Comparison of ENCODE assay signal across 14 mouse cellular contexts in the genomic region with DNA sequence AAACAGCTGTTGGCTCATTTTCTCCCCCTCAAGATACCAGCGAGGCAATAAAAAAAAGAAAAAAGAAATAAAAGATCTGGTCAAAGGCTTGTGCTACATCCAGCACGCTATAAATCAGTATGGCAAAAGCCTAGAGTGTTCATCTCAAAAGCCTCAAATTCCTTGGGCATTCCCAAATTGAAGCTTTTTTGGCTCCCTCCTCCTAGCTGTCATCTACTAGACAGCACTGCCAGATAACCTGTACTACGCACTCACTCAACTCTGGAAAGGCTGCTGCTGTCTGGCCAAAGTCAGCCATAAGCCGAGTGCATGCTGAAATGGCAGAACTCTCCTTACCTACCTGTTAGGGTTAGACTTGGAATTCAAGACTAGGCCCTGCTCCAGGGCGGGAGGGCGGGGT. TPM values are rescaled to one million over a fixed set of nuclear protein-coding genes. Genes with fewer than 3 reads are reported as not detected.
DNase-seq lines count a peak whose midpoint lies in the region; ATAC-seq and TF ChIP-seq lines count a peak whose summit lies in the region.
"Had no signal": no experiment of that assay in that cellular context is flagged by ENCODE, and none has a peak within 500 bp of the region (broad histone marks: within the 10 kb centered on the region; RNA-seq: fewer than 3 reads in every experiment).

No protein-coding gene starts in this region.

- ATAC-seq in heart, embryonic 13.5 days (ENCODE audit: extremely low read depth, insufficient number of reproducible peaks, low FRiP score, low TSS enrichment) = no peak
- ATAC-seq in lung, embryonic 15.5 days (ENCODE audit: borderline replicate concordance, extremely low read depth, low FRiP score, low TSS enrichment) = peak; percentile 15; the same call in 1 of the 2 replicates
- ATAC-seq in stomach, embryonic 15.5 days (ENCODE audit: insufficient read depth, low FRiP score, low read depth) = no peak
- no peak for ATAC-seq in erythroblast, adult 5-6 weeks (replicated peaks; ENCODE audit: low FRiP score, poor library complexity, severe bottlenecking)
- ATAC-seq: activated CD4-positive, CD25-positive, alpha-beta regulatory T cell, adult 4 months; hindbrain, embryonic 16.5 days had no signal

- peak overlapping the region; percentile 96 for H3K4me2 ChIP-seq in heart, embryonic 13.5 days
- H3K4me2 ChIP-seq in lung, embryonic 15.5 days = no peak overlapping the region
- H3K4me2 ChIP-seq in stomach, embryonic 15.5 days = no peak overlapping the region
- H3K4me2 ChIP-seq: midbrain, embryonic 11.5 days had no signal

- H3K36me3 ChIP-seq in heart, embryonic 13.5 days = peaks cover 21% of the 10 kb centered on the region
- no peaks in the 10 kb centered on the region for H3K36me3 ChIP-seq in lung, embryonic 15.5 days
- no peaks in the 10 kb centered on the region for H3K36me3 ChIP-seq in liver, adult 2 months (ENCODE audit: control insufficient read depth, insufficient read depth, low read length)
- no peaks in the 10 kb centered on the region for H3K36me3 ChIP-seq in stomach, embryonic 15.5 days

- H3K27me3 ChIP-seq in heart, embryonic 13.5 days (replicated peaks) = no peaks in the 10 kb centered on the region
- no peaks in the 10 kb centered on the region for H3K27me3 ChIP-seq in lung, embryonic 15.5 days
- no peaks in the 10 kb centered on the region for H3K27me3 ChIP-seq in liver, adult 2 months (ENCODE audit: control insufficient read depth, insufficient read depth, low read length)
- H3K27me3 ChIP-seq in stomach, embryonic 15.5 days (replicated peaks) = no peaks in the 10 kb centered on the region

- no peaks in the 10 kb centered on the region for H3K9me3 ChIP-seq in heart, embryonic 13.5 days
- H3K9me3 ChIP-seq in lung, embryonic 15.5 days = no peaks in the 10 kb centered on the region
- H3K9me3 ChIP-seq in stomach, embryonic 15.5 days = no peaks in the 10 kb centered on the region

- TF ChIP-seq CTCF in liver, adult 2 months (IDR thresholded peaks at IDR 0.05; ENCODE audit: low read depth, low read length) = no peak

- no peak for TF ChIP-seq POLR2A in liver, adult 2 months (IDR thresholded peaks at IDR 0.05; ENCODE audit: extremely low read depth, insufficient read depth, low read length)

- H3K4me1 ChIP-seq in heart, embryonic 13.5 days = peaks cover 90% of the 10 kb centered on the region
- peaks cover 86% of the 10 kb centered on the region for H3K4me1 ChIP-seq in lung, embryonic 15.5 days
- H3K4me1 ChIP-seq in liver, adult 2 months (ENCODE audit: control insufficient read depth, insufficient read depth, low read length) = peaks cover 49% of the 10 kb centered on the region
- H3K4me1 ChIP-seq in stomach, embryonic 15.5 days = peaks cover 60% of the 10 kb centered on the region

- no peak for DNase-seq in heart, adult 11 months
- DNase-seq in lung, postnatal 25 days (ENCODE audit: low spot score) = no peak
- peak; percentile 84 for DNase-seq in liver, adult 2 months (ENCODE audit: extremely low read depth, low read depth, low spot score)
- DNase-seq in adrenal gland, adult 18-20 months (ENCODE audit: low spot score in 2 of 2) = no peak
- DNase-seq: B cell, adult 2 months; cerebellum, adult 8-10 months; kidney, postnatal 10 days had no signal

- peaks cover 55% of the 10 kb centered on the region for H3K79me2 ChIP-seq in liver, adult 2 months (ENCODE audit: control insufficient read depth, insufficient read depth, low read length)

- no peak overlapping the region for H3K4me3 ChIP-seq in heart, embryonic 13.5 days
- no peak overlapping the region for H3K4me3 ChIP-seq in lung, embryonic 15.5 days
- H3K4me3 ChIP-seq in liver, adult 2 months (ENCODE audit: insufficient read depth, low read depth, low read length) = no peak overlapping the region
- H3K4me3 ChIP-seq in stomach, embryonic 15.5 days (replicated peaks) = no peak overlapping the region

- 48% methylated on average over 6 of the region's 6 CpGs for WGBS in heart, embryonic 13.5 days
- 42% methylated on average over 6 of the region's 6 CpGs for WGBS in lung, embryonic 15.5 days
- 50% methylated on average over 6 of the region's 6 CpGs for WGBS in liver, adult 2 months
- 69% methylated on average over 6 of the region's 6 CpGs for WGBS in stomach, embryonic 15.5 days

- H3K27ac ChIP-seq in heart, embryonic 13.5 days (replicated peaks) = peak overlapping the region; percentile 99
- no peak overlapping the region; the same call in 1 of the 2 replicates for H3K27ac ChIP-seq in lung, embryonic 15.5 days
- H3K27ac ChIP-seq in liver, adult 2 months (replicated peaks; ENCODE audit: insufficient read depth, low read depth, low read length) = no peak overlapping the region
- H3K27ac ChIP-seq in stomach, embryonic 15.5 days = peak overlapping the region; percentile 88; the same call in 1 of the 2 replicates

- peak overlapping the region; percentile 96 for H3K9ac ChIP-seq in heart, embryonic 13.5 days
- no peak overlapping the region for H3K9ac ChIP-seq in lung, embryonic 15.5 days
- no peak overlapping the region for H3K9ac ChIP-seq in liver, adult 2 months (ENCODE audit: low read depth, low read length)
- no peak overlapping the region for H3K9ac ChIP-seq in stomach, embryonic 15.5 days

RNA-seq across cellular contexts. Expression of a gene that starts 4.9 kb away (rescaled TPM):
- 259 and 266 TPM in 2 replicates for polyA plus RNA-seq in heart, embryonic 13.5 days (2015; fragmentation: Nextera tagmentation; extraction: Ambion mirVana)
- 287 and 302 TPM in 2 replicates for polyA plus RNA-seq in lung, embryonic 15.5 days (2015; fragmentation: Nextera tagmentation; extraction: Ambion mirVana)
- total RNA-seq in liver, adult 2 months (2014; rRNA removed) = 47.4 and 87.1 TPM in 2 replicates
- 125 and 145 TPM in 2 replicates for polyA plus RNA-seq in liver, adult 2 months (2012; rRNA removed)
- polyA plus RNA-seq in stomach, embryonic 15.5 days (2015; fragmentation: Nextera tagmentation; extraction: Ambion mirVana) = 319 and 341 TPM in 2 replicates
- total RNA-seq in erythroblast, adult 5-6 weeks (2015; ENCODE audit: low replicate concordance) = 42.0 and 55.3 TPM in 2 replicates
- 45.1 and 45.4 TPM in 2 replicates for total RNA-seq in erythroblast, adult 5-6 weeks (2017; ENCODE audit: low replicate concordance)
- total RNA-seq in adrenal gland, adult 18-20 months (2021) = 100 to 1,000 TPM; 197 to 233 TPM

RNA-seq across cellular contexts. Expression of a gene that starts 24.4 kb away (rescaled TPM):
- 257 and 300 TPM in 2 replicates for polyA plus RNA-seq in heart, embryonic 13.5 days (2015; fragmentation: Nextera tagmentation; extraction: Ambion mirVana)
- polyA plus RNA-seq in lung, embryonic 15.5 days (2015; fragmentation: Nextera tagmentation; extraction: Ambion mirVana) = 360 and 364 TPM in 2 replicates
- total RNA-seq in liver, adult 2 months (2014; rRNA removed) = 64.8 and 73.2 TPM in 2 replicates
- 86.3 and 91.2 TPM in 2 replicates for polyA plus RNA-seq in liver, adult 2 months (2012; rRNA removed)
- 370 and 373 TPM in 2 replicates for polyA plus RNA-seq in stomach, embryonic 15.5 days (2015; fragmentation: Nextera tagmentation; extraction: Ambion mirVana)
- 50.7 and 81.1 TPM in 2 replicates for total RNA-seq in erythroblast, adult 5-6 weeks (2015; ENCODE audit: low replicate concordance)
- 115 and 133 TPM in 2 replicates for total RNA-seq in erythroblast, adult 5-6 weeks (2017; ENCODE audit: low replicate concordance)
- 100 to 1,000 TPM; 227 to 253 TPM for total RNA-seq in adrenal gland, adult 18-20 months (2021)

RNA-seq across cellular contexts. Expression of a gene that starts 24.6 kb away (rescaled TPM):
- 3.4 and 5.3 TPM in 2 replicates for polyA plus RNA-seq in heart, embryonic 13.5 days (2015; fragmentation: Nextera tagmentation; extraction: Ambion mirVana)
- 7.4 and 9.8 TPM in 2 replicates for polyA plus RNA-seq in lung, embryonic 15.5 days (2015; fragmentation: Nextera tagmentation; extraction: Ambion mirVana)
- 0.18 and 0.54 TPM in 2 replicates for total RNA-seq in liver, adult 2 months (2014; rRNA removed)
- polyA plus RNA-seq in liver, adult 2 months (2012; rRNA removed) = 1.2 and 1.5 TPM in 2 replicates
- 7.8 and 9.3 TPM in 2 replicates for polyA plus RNA-seq in stomach, embryonic 15.5 days (2015; fragmentation: Nextera tagmentation; extraction: Ambion mirVana)
- total RNA-seq in erythroblast, adult 5-6 weeks (2015; ENCODE audit: low replicate concordance) = 5.6 and 6.7 TPM in 2 replicates
- 11.3 and 11.8 TPM in 2 replicates for total RNA-seq in erythroblast, adult 5-6 weeks (2017; ENCODE audit: low replicate concordance)
- 1 to 10 TPM in 1 of 2 experiments, under 1 TPM in 1; 0.96 to 2.4 TPM for total RNA-seq in adrenal gland, adult 18-20 months (2021)

Comparison
In these comparisons a context has a peak if more than half of its experiments do, and no peak if none do; other contexts are left out.
1. H3K27ac ChIP-seq: peak in heart, embryonic 13.5 days (single experiment) and stomach, embryonic 15.5 days (single experiment); none in lung, embryonic 15.5 days (single experiment) and liver, adult 2 months (single experiment).